Mouse (Mus musculus) liver, embryonic 11.5 days (tissue): ENCODE measurements around the gene Psma7. TPM values are rescaled to one million over a fixed set of nuclear protein-coding genes. Genes with fewer than 3 reads are reported as not detected.
A peak's percentile ranks its signal among the peaks of the same experiment; 100 is the strongest.

ENCODE experiments used
- ATAC-seq: fragments of 200-750 bp; cut with Nextera tagmentation; replicated peaks from 2 replicates; pipeline ENCODE4 v1.8.0; 2017; ENCODE audit warnings: moderate number of reproducible peaks, mild to moderate bottlenecking, moderate TSS enrichment, moderate library complexity; ENCODE audit not compliant: low FRiP score
- DNase-seq: peaks from one replicate; pipeline ENCODE4 v3.0.0-alpha.2; 2017; ENCODE audit warnings: low spot score
- H3K27ac ChIP-seq: fragments of 300-500 bp; sonication (generic); 2 replicates; pipeline ENCODE4 v1.5.1; 2014; ENCODE audit warnings: mild to moderate bottlenecking, low read depth, low read length, control low read depth
- H3K27me3 ChIP-seq: fragments of 300-500 bp; sonication (generic); replicated peaks from 2 replicates; pipeline ENCODE4 v1.6.1; 2014; ENCODE audit warnings: low read length, mixed read lengths; ENCODE audit not compliant: control insufficient read depth, insufficient read depth
- H3K36me3 ChIP-seq: fragments of 300-500 bp; sonication (generic); 2 replicates; pipeline ENCODE4 v1.6.1; 2014; ENCODE audit warnings: mild to moderate bottlenecking, low read length, moderate library complexity, mixed read lengths; ENCODE audit not compliant: control insufficient read depth, insufficient read depth
- H3K4me1 ChIP-seq: fragments of 300-500 bp; sonication (generic); replicated peaks from 2 replicates; pipeline ENCODE4 v1.6.1; 2014; ENCODE audit warnings: low read length, mixed read lengths; ENCODE audit not compliant: control insufficient read depth, insufficient read depth
- H3K4me2 ChIP-seq: fragments of 300-500 bp; sonication (generic); 2 replicates; pipeline ENCODE4 v1.6.1; 2014; ENCODE audit warnings: mild to moderate bottlenecking, control low read depth, moderate library complexity
- H3K4me3 ChIP-seq: fragments of 300-500 bp; sonication (generic); 2 replicates; pipeline ENCODE4 v1.5.1; 2014; ENCODE audit warnings: low read depth, low read length, control low read depth
- H3K9ac ChIP-seq: fragments of 300-500 bp; sonication (generic); 2 replicates; pipeline ENCODE4 v1.6.1; 2014; ENCODE audit warnings: low read depth, low read length, control low read depth
- H3K9me3 ChIP-seq: fragments of 300-500 bp; sonication (generic); 2 replicates; pipeline ENCODE4 v1.6.1; 2016; ENCODE audit warnings: low read length, inconsistent platforms, mixed read lengths; ENCODE audit not compliant: control insufficient read depth
- WGBS: fragments of 180-500 bp; shearing (Covaris S2); extraction: QIAGEN DNeasy Blood & Tissue Kit; methylation state at CpG from one replicate; pipeline ENCODE4 v1.1.7; 2014; 5-methylcytosine and 5-hydroxymethylcytosine counted together
- polyA plus RNA-seq: library from polyadenylated mRNA; unstranded; fragments of >200 nt; fragmentation: Nextera tagmentation; extraction: Ambion mirVana; gene quantifications from 2 replicates; pipeline ENCODE4 v1.2.1, GENCODE M21; 2014

Gene Psma7
- polyA plus RNA-seq, 1 experiment from 2014 or later = 721 TPM

GRCm38 (mm10) chr2:180022751-180023150, 19.5 kb downstream of the Psma7 start:
- Histone ChIP-seq H3K4me2 (no peak overlapping the region), H3K9me3 (no peaks in the 10 kb centered on the region), H3K4me1 (peaks cover 21% of the 10 kb centered on the region), H3K36me3 (peaks cover 1% of the 10 kb centered on the region), H3K9ac (no peak overlapping the region), H3K4me3 (no peak overlapping the region), H3K27ac (no peak overlapping the region), H3K27me3 (peaks cover 14% of the 10 kb centered on the region; the same call in 1 of the 2 replicates)
- DNase-seq = no peak
- 60% methylated on average over 6 of the region's 6 CpGs for WGBS
- no peak for ATAC-seq

DNA sequence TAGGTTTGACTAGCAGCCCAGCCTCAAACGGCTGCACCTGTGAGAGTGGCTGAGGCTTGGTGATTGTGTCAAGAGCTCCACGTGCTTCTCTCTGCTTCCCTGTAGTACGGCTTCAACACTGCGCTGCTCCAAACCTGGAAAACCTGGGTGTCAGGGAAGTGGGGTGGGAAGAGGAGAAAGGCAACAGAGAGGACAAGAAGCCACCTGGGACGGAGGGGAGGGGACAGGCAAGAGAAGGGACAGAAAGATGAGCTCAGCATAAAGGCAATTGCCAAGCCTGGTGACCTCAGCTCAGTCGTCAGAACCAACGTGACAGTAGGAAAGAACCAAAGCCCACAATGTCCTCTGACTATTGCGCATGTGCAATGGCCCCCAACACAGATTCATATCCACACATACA, 21.3 kb downstream of the Psma7 start:
- no peak for DNase-seq
- ATAC-seq = no peak
- Histone ChIP-seq H3K4me2 (no peak overlapping the region), H3K4me1 (peaks cover 4% of the 10 kb centered on the region), H3K4me3 (no peak overlapping the region), H3K36me3 (no peaks in the 10 kb centered on the region), H3K9me3 (no peaks in the 10 kb centered on the region), H3K9ac (no peak overlapping the region), H3K27me3 (peaks cover 14% of the 10 kb centered on the region; the same call in 1 of the 2 replicates), H3K27ac (no peak overlapping the region)
- WGBS = 72% methylated on average over 8 of the region's 8 CpGs

DNA sequence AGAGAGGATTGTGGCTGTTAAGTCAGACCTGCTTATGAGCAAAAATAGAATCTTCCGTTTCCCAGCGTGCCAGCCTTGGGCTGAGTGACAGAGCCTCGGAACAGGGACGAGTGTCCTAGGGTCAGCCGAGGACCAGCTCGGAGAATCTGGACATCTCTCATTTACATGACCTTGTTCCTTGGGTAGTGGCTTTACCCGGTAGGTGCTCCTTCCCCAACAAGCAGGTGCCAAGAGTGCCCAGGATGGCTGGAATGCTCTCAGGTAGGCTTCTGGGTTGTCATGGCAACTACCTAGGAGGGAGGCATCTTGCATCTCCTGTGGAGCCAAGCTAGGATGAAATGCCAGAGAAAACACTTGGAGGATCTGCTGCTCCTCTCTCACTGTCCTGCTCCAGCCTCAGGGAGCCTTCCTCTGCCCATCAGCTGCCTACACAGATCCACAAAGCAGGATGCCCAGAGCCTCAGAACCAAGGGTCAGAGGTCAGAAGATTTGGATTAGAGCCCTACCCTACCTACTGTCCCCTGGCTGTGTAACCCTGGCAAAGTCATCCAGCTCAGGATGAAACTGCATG, 22.1 kb downstream of the Psma7 start:
- DNase-seq (no peak), ATAC-seq (no peak)
- H3K4me1 ChIP-seq = no peaks in the 10 kb centered on the region; the same call in 1 of the 2 replicates
- H3K9me3 ChIP-seq = no peaks in the 10 kb centered on the region
- H3K27me3 ChIP-seq = peaks cover 14% of the 10 kb centered on the region; the same call in 1 of the 2 replicates
- 80% methylated on average over 7 of the region's 7 CpGs for WGBS
- no peak overlapping the region for H3K27ac ChIP-seq
- H3K9ac ChIP-seq = no peak overlapping the region
- H3K36me3 ChIP-seq = no peaks in the 10 kb centered on the region
- no peak overlapping the region for H3K4me2 ChIP-seq
- H3K4me3 ChIP-seq = no peak overlapping the region

GRCm38 (mm10) chr2:180018573-180018972, 23.7 kb downstream of the Psma7 start:
- DNase-seq (no peak), ATAC-seq (no peak)
- Histone ChIP-seq H3K27me3 (peaks cover 14% of the 10 kb centered on the region; the same call in 1 of the 2 replicates), H3K27ac (no peak overlapping the region), H3K4me1 (no peaks in the 10 kb centered on the region), H3K9ac (no peak overlapping the region), H3K4me2 (no peak overlapping the region), H3K36me3 (no peaks in the 10 kb centered on the region), H3K9me3 (no peaks in the 10 kb centered on the region), H3K4me3 (no peak overlapping the region)
- 79% methylated on average over 9 of the region's 9 CpGs for WGBS

- DNase-seq (no peak), ATAC-seq (no peak)
- no peak overlapping the region for H3K4me2 ChIP-seq
- no peaks in the 10 kb centered on the region for H3K9me3 ChIP-seq
- H3K27me3 ChIP-seq = peaks cover 8% of the 10 kb centered on the region; the same call in 1 of the 2 replicates
- H3K36me3 ChIP-seq = no peaks in the 10 kb centered on the region
- H3K4me3 ChIP-seq = no peak overlapping the region
- H3K9ac ChIP-seq = no peak overlapping the region
- H3K27ac ChIP-seq = no peak overlapping the region
- no peaks in the 10 kb centered on the region for H3K4me1 ChIP-seq
- 69% methylated on average over 4 of the region's 4 CpGs for WGBS
Measured at GRCm38 (mm10) chr2:180017632-180018031, 24.6 kb downstream of the Psma7 start.

GRCm38 (mm10) chr2:180013686-180014085, 28.5 kb downstream of the Psma7 start:
- DNase-seq (no peak), ATAC-seq (no peak)
- Histone ChIP-seq H3K4me2 (no peak overlapping the region), H3K4me1 (no peaks in the 10 kb centered on the region), H3K4me3 (no peak overlapping the region), H3K27me3 (no peaks in the 10 kb centered on the region), H3K36me3 (no peaks in the 10 kb centered on the region), H3K9ac (no peak overlapping the region), H3K9me3 (no peaks in the 10 kb centered on the region), H3K27ac (no peak overlapping the region)
- WGBS = 81% methylated on average over 7 of the region's 7 CpGs

GRCm38 (mm10) chr2:180011370-180011769, 30.9 kb downstream of the Psma7 start:
- no peak overlapping the region for H3K9ac ChIP-seq
- no peaks in the 10 kb centered on the region for H3K9me3 ChIP-seq
- no peak overlapping the region for H3K4me2 ChIP-seq
- 0 out of 2 replicates have a peak, but pooled peaks cover under 1% of the 10 kb centered on the region for H3K27me3 ChIP-seq
- DNase-seq = peak; percentile 25
- no peak for ATAC-seq
- H3K27ac ChIP-seq = no peak overlapping the region
- H3K4me3 ChIP-seq = no peak overlapping the region
- no peaks in the 10 kb centered on the region for H3K36me3 ChIP-seq
- WGBS = 81% methylated on average over 6 of the region's 6 CpGs
- no peaks in the 10 kb centered on the region for H3K4me1 ChIP-seq

DNA sequence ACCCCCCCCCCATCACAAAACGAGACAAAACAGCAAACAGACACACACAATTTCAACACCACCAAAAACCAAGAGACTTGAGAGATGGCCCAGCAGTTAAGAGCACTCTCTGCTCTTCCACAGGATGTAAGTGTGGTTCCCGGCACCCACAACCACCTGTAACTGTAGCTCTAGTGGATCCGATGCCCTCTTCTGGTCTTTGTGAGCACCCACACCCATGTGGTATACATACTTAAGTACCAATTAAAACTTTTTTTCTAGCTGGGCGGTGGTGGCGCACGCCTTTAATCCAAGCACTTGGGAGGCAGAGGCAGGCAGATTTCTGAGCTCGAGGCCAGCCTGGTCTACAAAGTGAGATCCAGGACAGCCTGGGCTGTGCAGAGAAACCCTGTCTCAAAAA, 31.5 kb downstream of the Psma7 start:
- H3K27ac ChIP-seq = no peak overlapping the region
- H3K4me2 ChIP-seq = no peak overlapping the region
- no peak overlapping the region for H3K9ac ChIP-seq
- H3K9me3 ChIP-seq = no peaks in the 10 kb centered on the region
- H3K4me3 ChIP-seq = no peak overlapping the region
- H3K36me3 ChIP-seq = no peaks in the 10 kb centered on the region
- H3K27me3 ChIP-seq = peaks cover 2% of the 10 kb centered on the region; the same call in 1 of the 2 replicates
- 89% methylated on average over 7 of the region's 7 CpGs for WGBS
- DNase-seq (no peak), ATAC-seq (no peak)
- no peaks in the 10 kb centered on the region for H3K4me1 ChIP-seq

GRCm38 (mm10) chr2:180006352-180007017, 35.7 kb downstream of the Psma7 start:
- no peaks in the 10 kb centered on the region for H3K4me1 ChIP-seq
- peaks cover 2% of the 10 kb centered on the region; the same call in 1 of the 2 replicates for H3K27me3 ChIP-seq
- H3K9ac ChIP-seq = no peak overlapping the region
- H3K27ac ChIP-seq = no peak overlapping the region
- H3K36me3 ChIP-seq = no peaks in the 10 kb centered on the region
- WGBS = 41% methylated on average over 9 of the region's 9 CpGs
- H3K9me3 ChIP-seq = no peaks in the 10 kb centered on the region
- DNase-seq (peak; percentile 29), ATAC-seq (no peak)
- no peak overlapping the region for H3K4me3 ChIP-seq
- H3K4me2 ChIP-seq = no peak overlapping the region
